Mouse (Mus musculus) forelimb bud, embryonic 11.5 days (tissue): ENCODE measurements at regions not wholly inside any gene's neighbourhood (a gene's known extent, or its start where the extent isn't known, plus 50 kb on each side); places are given as distances from the start of the nearest gene placed in this dataset.

Experiments used
- DNase-seq: peaks from one replicate; pipeline ENCODE4 v3.0.0-alpha.2; 2012; ENCODE audit warnings: low read depth, low spot score

DNA sequence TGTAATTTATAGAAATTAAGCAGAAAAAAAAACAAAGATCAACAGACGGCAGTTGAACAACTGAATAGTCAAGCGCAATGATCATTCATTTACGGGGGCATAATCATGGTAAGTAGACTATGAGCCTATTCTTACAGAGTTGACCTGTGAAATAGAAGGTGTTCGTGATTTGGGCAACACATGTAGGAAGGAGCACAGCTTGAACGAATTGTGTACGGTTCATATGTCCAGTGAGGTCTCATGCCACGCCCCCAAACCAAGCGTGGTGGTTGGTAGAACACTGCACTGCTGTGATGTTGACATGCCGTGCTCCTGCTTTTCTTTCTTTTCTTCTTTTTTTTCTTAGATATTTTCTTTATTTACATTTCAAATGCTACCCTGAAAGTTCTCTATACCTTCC lies 563.1 kb downstream of the Etv1 start:
- DNase-seq: no peak

DNA sequence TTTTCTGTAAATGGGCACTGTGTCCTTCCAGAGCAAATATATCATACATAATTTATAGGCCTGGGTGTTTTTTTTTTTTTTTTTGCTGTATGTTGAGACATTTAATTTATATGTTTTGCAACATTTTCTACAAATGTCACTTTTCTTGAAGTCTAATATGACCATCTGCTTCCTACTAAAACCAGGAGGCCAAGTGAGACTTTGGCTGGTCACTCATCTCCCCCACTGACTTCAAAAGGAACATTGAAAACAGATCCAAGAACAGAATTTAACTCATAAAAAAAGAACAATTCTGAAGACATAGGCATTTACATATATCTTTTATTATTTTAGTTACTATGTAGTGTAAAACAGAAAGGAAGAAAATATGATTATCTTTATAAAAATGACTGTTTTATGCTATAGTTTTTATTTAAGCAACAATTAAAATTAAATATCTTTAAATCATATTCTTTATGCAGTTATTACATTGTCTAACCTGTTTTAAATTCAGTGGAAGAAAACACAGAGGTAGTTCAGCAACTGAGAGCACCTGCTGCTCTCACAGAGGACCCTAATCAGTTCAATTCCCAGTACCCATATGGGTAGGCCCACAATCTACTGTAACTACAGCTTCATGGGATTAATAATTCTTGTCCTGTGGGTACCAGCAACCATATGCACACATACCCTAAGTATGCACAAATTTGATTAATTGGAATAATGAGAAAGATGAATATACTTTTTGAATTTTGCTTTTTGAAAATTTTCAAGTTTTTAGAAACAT lies 592.5 kb downstream of the Etv1 start:
- DNase-seq: no peak

DNA sequence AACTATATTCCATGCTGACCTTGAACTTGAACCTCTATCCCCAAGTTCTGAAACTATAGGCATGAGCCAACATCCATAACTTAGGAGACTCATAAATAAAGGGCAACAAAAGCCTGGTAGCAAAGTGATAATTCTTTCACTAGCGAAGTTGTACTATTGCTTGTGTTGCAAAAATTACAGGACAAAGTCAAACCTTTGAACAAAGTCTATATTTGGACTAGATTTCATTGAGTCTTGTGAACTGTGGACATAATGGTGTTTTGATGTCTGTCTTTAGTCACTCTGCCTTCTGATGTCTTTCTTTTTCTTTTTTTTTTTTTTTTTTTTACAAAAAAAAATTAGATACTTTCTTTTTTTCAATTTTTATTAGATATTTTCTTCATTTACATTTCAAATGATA lies 594.5 kb downstream of the Etv1 start:
- DNase-seq: no peak
